16 mouse cellular contexts compared by ENCODE assay signal in the genomic region with DNA sequence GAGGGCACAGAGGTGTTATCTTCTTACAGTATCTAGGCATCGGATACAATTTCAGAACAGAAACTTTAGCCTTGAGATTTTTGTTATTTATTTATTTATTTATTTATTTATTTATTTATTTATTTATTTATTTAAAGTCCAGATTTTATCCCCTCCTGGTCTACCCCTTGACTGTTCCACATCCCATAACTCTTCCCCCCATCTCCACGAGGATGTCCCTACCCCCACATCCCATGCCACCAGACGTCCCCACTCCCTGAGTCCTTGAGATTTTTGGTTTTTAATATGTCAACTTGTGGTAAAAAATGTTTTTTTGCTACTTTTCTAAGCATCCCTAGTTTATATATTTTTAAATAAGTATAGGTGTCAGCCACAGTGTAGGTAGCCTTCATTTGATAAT.
"Had no signal": no experiment of that assay in that cellular context is flagged by ENCODE, and none has a peak within 500 bp of the region (broad histone marks: within the 10 kb centered on the region; RNA-seq: fewer than 3 reads in every experiment).

No protein-coding gene starts in this region.

- H3K4me1 ChIP-seq: neural tube, embryonic 12.5 days; neural tube, embryonic 13.5 days; stomach, embryonic 15.5 days had no signal

- H3K27ac ChIP-seq: neural tube, embryonic 12.5 days; neural tube, embryonic 13.5 days; stomach, embryonic 15.5 days; stomach, postnatal 0 days had no signal

- H3K9ac ChIP-seq: neural tube, embryonic 12.5 days; neural tube, embryonic 13.5 days; stomach, embryonic 15.5 days had no signal

- H3K4me2 ChIP-seq: neural tube, embryonic 12.5 days; neural tube, embryonic 13.5 days; stomach, embryonic 15.5 days had no signal

- H3K36me3 ChIP-seq: neural tube, embryonic 12.5 days; neural tube, embryonic 13.5 days; stomach, embryonic 15.5 days had no signal

- H3K4me3 ChIP-seq: neural tube, embryonic 12.5 days; neural tube, embryonic 13.5 days; stomach, embryonic 15.5 days had no signal

- H3K9me3 ChIP-seq: neural tube, embryonic 12.5 days; neural tube, embryonic 13.5 days; stomach, embryonic 15.5 days had no signal

- DNase-seq: retina, postnatal 1 day; right cerebral cortex, adult 18-20 months; right cerebral cortex, postnatal 14 days; right cerebral cortex, postnatal 25 days; right cerebral cortex, postnatal 4 days; spleen, adult 18-20 months; thymus, adult 18-20 months; thymus, adult 2 months; thymus, postnatal 14 days; thymus, postnatal 25 days; thymus, postnatal 36 days; thymus, postnatal 4 days had no signal

- H3K27me3 ChIP-seq: neural tube, embryonic 12.5 days; neural tube, embryonic 13.5 days; stomach, embryonic 15.5 days had no signal
